Mouse (Mus musculus) liver, embryonic 16.5 days (tissue): ENCODE results near the gene Phc3. TPM values are rescaled to one million over a fixed set of nuclear protein-coding genes. Genes with fewer than 3 reads are reported as not detected.

Experiments used
- ATAC-seq: fragments of 200-750 bp; cut with Nextera tagmentation; 2 replicates; pipeline ENCODE4 v1.8.0; 2017; ENCODE audit warnings: low read depth, mild to moderate bottlenecking, moderate number of reproducible peaks, moderate library complexity
- H3K27ac ChIP-seq: fragments of 300-500 bp; sonication (generic); 2 replicates; pipeline ENCODE4 v1.5.1; 2014; ENCODE audit warnings: mild to moderate bottlenecking, low read length
- H3K27me3 ChIP-seq: fragments of 300-500 bp; sonication (generic); 2 replicates; pipeline ENCODE4 v1.6.1; 2014; ENCODE audit warnings: low read depth, low read length, mixed read lengths; ENCODE audit not compliant: control insufficient read depth, insufficient read depth
- H3K36me3 ChIP-seq: fragments of 300-500 bp; sonication (generic); 2 replicates; pipeline ENCODE4 v1.6.1; 2014; ENCODE audit warnings: mild to moderate bottlenecking; ENCODE audit not compliant: control insufficient read depth, insufficient read depth
- H3K4me1 ChIP-seq: fragments of 300-500 bp; sonication (generic); 2 replicates; pipeline ENCODE4 v1.6.1; 2014; ENCODE audit warnings: low read depth, low read length, mixed read lengths; ENCODE audit not compliant: control insufficient read depth
- H3K4me2 ChIP-seq: fragments of 300-500 bp; sonication (generic); 2 replicates; pipeline ENCODE4 v1.6.1; 2014; ENCODE audit warnings: low read depth, low read length, mixed read lengths
- H3K4me3 ChIP-seq: fragments of 300-500 bp; sonication (generic); 2 replicates; pipeline ENCODE4 v1.5.1; 2014; ENCODE audit warnings: low read depth, mild to moderate bottlenecking, low read length
- H3K9ac ChIP-seq: fragments of 300-500 bp; sonication (generic); 2 replicates; pipeline ENCODE4 v1.6.1; 2014; ENCODE audit warnings: low read depth, low read length
- H3K9me3 ChIP-seq: fragments of 300-500 bp; sonication (generic); replicated peaks from 2 replicates; pipeline ENCODE4 v1.6.1; 2016; ENCODE audit warnings: low read length; ENCODE audit not compliant: control insufficient read depth
- WGBS: fragments of 180-500 bp; shearing (Covaris S2); extraction: QIAGEN DNeasy Blood & Tissue Kit; methylation state at CpG from one replicate; pipeline ENCODE4 v1.1.7; 2014; ENCODE audit not compliant: insufficient replicate concordance; 5-methylcytosine and 5-hydroxymethylcytosine counted together
- polyA plus RNA-seq: library from polyadenylated mRNA; unstranded; fragments of >200 nt; fragmentation: Nextera tagmentation; extraction: Ambion mirVana; gene quantifications from 2 replicates; pipeline ENCODE4 v1.2.1, GENCODE M21; 2015

Gene Phc3
- polyA plus RNA-seq, 1 experiment from 2014 or later = 1.8 TPM

GRCm38 (mm10) chr3:30999401-31000017 is 30.3 kb upstream of the Phc3 start:
- Histone ChIP-seq H3K4me2 (no peak overlapping the region), H3K9me3 (no peaks in the 10 kb centered on the region), H3K27ac (peak overlapping the region; percentile 21), H3K36me3 (no peaks in the 10 kb centered on the region), H3K4me3 (no peak overlapping the region), H3K27me3 (no peaks in the 10 kb centered on the region), H3K4me1 (peaks cover 18% of the 10 kb centered on the region), H3K9ac (no peak overlapping the region)
- WGBS = 65% methylated on average over 10 of the region's 10 CpGs
- peak; percentile 8 for ATAC-seq

GRCm38 (mm10) chr3:30996688-30997014 is 27.4 kb upstream of the Phc3 start:
- Histone ChIP-seq H3K9ac (peak overlapping the region; percentile 86), H3K27me3 (no peaks in the 10 kb centered on the region), H3K9me3 (no peaks in the 10 kb centered on the region), H3K4me3 (peak overlapping the region; percentile 83), H3K27ac (no peak overlapping the region), H3K4me1 (peaks cover 23% of the 10 kb centered on the region), H3K4me2 (peak overlapping the region; percentile 94), H3K36me3 (no peaks in the 10 kb centered on the region)
- ATAC-seq = no peak
- WGBS = 20% methylated on average over 4 of the region's 4 CpGs

- peak overlapping the region; percentile 60 for H3K27ac ChIP-seq
- WGBS = under 1% methylated on average over 49 of the region's 49 CpGs
- no peaks in the 10 kb centered on the region for H3K27me3 ChIP-seq
- H3K9ac ChIP-seq = peak overlapping the region; percentile 86
- peak; percentile 20 for ATAC-seq
- H3K4me3 ChIP-seq = peak overlapping the region; percentile 83
- no peaks in the 10 kb centered on the region for H3K9me3 ChIP-seq
- H3K4me2 ChIP-seq = peak overlapping the region; percentile 94
- H3K4me1 ChIP-seq = peaks cover 23% of the 10 kb centered on the region
- H3K36me3 ChIP-seq = no peaks in the 10 kb centered on the region
These were observed 26.9 kb upstream of the Phc3 start for GRCm38 (mm10) chr3:30995899-30996687.

- under 1% methylated on average over 50 of the region's 50 CpGs for WGBS
- Histone ChIP-seq H3K9ac (peak within 1 kb of the TSS; percentile 86), H3K27ac (peak within 1 kb of the TSS; percentile 60), H3K36me3 (no peaks in the 10 kb centered on the region), H3K27me3 (no peaks in the 10 kb centered on the region), H3K9me3 (no peaks in the 10 kb centered on the region), H3K4me2 (peak within 1 kb of the TSS; percentile 94), H3K4me3 (peak within 1 kb of the TSS; percentile 83), H3K4me1 (peaks cover 23% of the 10 kb centered on the region)
- ATAC-seq = peak; percentile 98
These were observed 26.2 kb upstream of the Phc3 start, which contains the start of gene Prkci for GRCm38 (mm10) chr3:30995283-30995898. Prkci (plus strand) TSS chr3:30995747.

- peak overlapping the region; percentile 23 for H3K9ac ChIP-seq
- H3K9me3 ChIP-seq = no peaks in the 10 kb centered on the region
- no peak overlapping the region for H3K27ac ChIP-seq
- H3K36me3 ChIP-seq = no peaks in the 10 kb centered on the region
- peak overlapping the region; percentile 83 for H3K4me3 ChIP-seq
- H3K4me2 ChIP-seq = peak overlapping the region; percentile 94
- H3K4me1 ChIP-seq = peaks cover 17% of the 10 kb centered on the region
- no peak for ATAC-seq
- H3K27me3 ChIP-seq = no peaks in the 10 kb centered on the region
- 10% methylated on average over 6 of the region's 6 CpGs for WGBS
These were observed 25.6 kb upstream of the Phc3 start for GRCm38 (mm10) chr3:30994859-30995258.

- no peaks in the 10 kb centered on the region for H3K27me3 ChIP-seq
- H3K36me3 ChIP-seq = no peaks in the 10 kb centered on the region
- ATAC-seq = no peak
- H3K9me3 ChIP-seq = no peaks in the 10 kb centered on the region
- no peak overlapping the region for H3K4me3 ChIP-seq
- no peak overlapping the region for H3K4me2 ChIP-seq
- peaks cover 17% of the 10 kb centered on the region for H3K4me1 ChIP-seq
- H3K27ac ChIP-seq = no peak overlapping the region
- no peak overlapping the region for H3K9ac ChIP-seq
These were observed 23.9 kb upstream of the Phc3 start for GRCm38 (mm10) chr3:30993066-30993573.

GRCm38 (mm10) chr3:30992161-30992560 is 22.9 kb upstream of the Phc3 start:
- H3K4me2 ChIP-seq = no peak overlapping the region
- H3K27me3 ChIP-seq = no peaks in the 10 kb centered on the region
- no peak for ATAC-seq
- H3K9ac ChIP-seq = no peak overlapping the region
- no peak overlapping the region for H3K27ac ChIP-seq
- no peaks in the 10 kb centered on the region for H3K9me3 ChIP-seq
- WGBS = 61% methylated on average over 7 of the region's 7 CpGs
- peaks cover 22% of the 10 kb centered on the region for H3K4me1 ChIP-seq
- H3K36me3 ChIP-seq = no peaks in the 10 kb centered on the region
- no peak overlapping the region for H3K4me3 ChIP-seq

GRCm38 (mm10) chr3:30987396-30988318 is 18.4 kb upstream of the Phc3 start:
- peak; percentile 75 for ATAC-seq
- Histone ChIP-seq H3K9ac (no peak overlapping the region), H3K4me1 (peaks cover 6% of the 10 kb centered on the region), H3K4me2 (no peak overlapping the region), H3K27ac (no peak overlapping the region), H3K27me3 (no peaks in the 10 kb centered on the region), H3K4me3 (no peak overlapping the region), H3K9me3 (no peaks in the 10 kb centered on the region), H3K36me3 (no peaks in the 10 kb centered on the region)
- WGBS = 42% methylated on average over 9 of the region's 9 CpGs
